Mouse (Mus musculus) embryonic facial prominence, embryonic 15.5 days (tissue): ENCODE results near the gene Trmt11. TPM values are rescaled to one million over a fixed set of nuclear protein-coding genes. Genes with fewer than 3 reads are reported as not detected.

Experiments used
- ATAC-seq: fragments of 200-750 bp; cut with Nextera tagmentation; 2 replicates; pipeline ENCODE4 v1.8.0; 2017; ENCODE audit warnings: low read depth, moderate TSS enrichment; ENCODE audit not compliant: insufficient number of reproducible peaks, low FRiP score, low TSS enrichment
- H3K27ac ChIP-seq: fragments of 300-500 bp; sonication (generic); replicated peaks from 2 replicates; pipeline ENCODE4 v1.5.1; 2015; ENCODE audit warnings: mild to moderate bottlenecking, inconsistent platforms
- H3K27me3 ChIP-seq: fragments of 300-500 bp; sonication (generic); 2 replicates; pipeline ENCODE4 v1.6.1; 2015; ENCODE audit warnings: inconsistent platforms
- H3K36me3 ChIP-seq: fragments of 300-500 bp; sonication (generic); 2 replicates; pipeline ENCODE4 v1.6.1; 2015; ENCODE audit warnings: mild to moderate bottlenecking, inconsistent platforms
- H3K4me1 ChIP-seq: fragments of 300-500 bp; sonication (generic); 2 replicates; pipeline ENCODE4 v1.6.1; 2015; ENCODE audit warnings: inconsistent platforms
- H3K4me2 ChIP-seq: fragments of 300-500 bp; sonication (generic); replicated peaks from 2 replicates; pipeline ENCODE4 v1.6.1; 2015; ENCODE audit warnings: mild to moderate bottlenecking, inconsistent platforms
- H3K4me3 ChIP-seq: fragments of 300-500 bp; sonication (generic); replicated peaks from 2 replicates; pipeline ENCODE4 v1.5.1; 2015; ENCODE audit warnings: mild to moderate bottlenecking, inconsistent platforms
- H3K9ac ChIP-seq: fragments of 300-500 bp; sonication (generic); 2 replicates; pipeline ENCODE4 v1.6.1; 2015; ENCODE audit warnings: inconsistent platforms
- H3K9me3 ChIP-seq: fragments of 300-500 bp; sonication (generic); replicated peaks from 2 replicates; pipeline ENCODE4 v1.6.1; 2016; ENCODE audit warnings: inconsistent platforms
- WGBS: fragments of 180-500 bp; shearing (Covaris S2); methylation state at CpG from one replicate; pipeline ENCODE4 v1.1.7; 2015; 5-methylcytosine and 5-hydroxymethylcytosine counted together
- polyA plus RNA-seq: library from polyadenylated mRNA; unstranded; fragments of >200 nt; fragmentation: Nextera tagmentation; extraction: Ambion mirVana; gene quantifications from 2 replicates; pipeline ENCODE4 v1.2.1, GENCODE M21; 2015

The Trmt11 gene
- polyA plus RNA-seq, 1 experiment from 2014 or later = 24.6 TPM

DNA sequence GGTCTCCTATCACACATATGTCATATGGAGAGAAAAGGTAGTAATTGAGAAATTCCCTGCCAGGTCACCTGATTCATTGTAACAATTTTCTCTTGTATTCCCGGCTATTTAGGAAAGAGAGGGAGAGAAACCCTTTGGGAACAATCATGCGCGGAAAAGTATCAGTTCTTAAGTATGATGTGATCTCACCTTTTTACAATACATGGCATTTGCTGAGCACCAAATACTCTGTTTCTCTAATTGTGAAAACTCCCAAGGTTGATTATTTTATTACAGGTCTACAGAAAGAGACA, 18.3 kb upstream of the Trmt11 start:
- Histone ChIP-seq H3K27ac (peak overlapping the region; percentile 97; the same call in 1 of the 2 replicates), H3K36me3 (no peaks in the 10 kb centered on the region), H3K9ac (0 out of 2 replicates have a peak overlapping the region, but pooled peaks have one; percentile 57), H3K4me3 (peak overlapping the region; percentile 62), H3K4me2 (peak overlapping the region; percentile 71), H3K9me3 (no peaks in the 10 kb centered on the region), H3K4me1 (0 out of 2 replicates have a peak, but pooled peaks cover 3% of the 10 kb centered on the region), H3K27me3 (no peaks in the 10 kb centered on the region)
- whole genome bisulfite sequencing = 39% methylated on average over 3 of the region's 3 CpGs
- ATAC-seq = no peak

DNA sequence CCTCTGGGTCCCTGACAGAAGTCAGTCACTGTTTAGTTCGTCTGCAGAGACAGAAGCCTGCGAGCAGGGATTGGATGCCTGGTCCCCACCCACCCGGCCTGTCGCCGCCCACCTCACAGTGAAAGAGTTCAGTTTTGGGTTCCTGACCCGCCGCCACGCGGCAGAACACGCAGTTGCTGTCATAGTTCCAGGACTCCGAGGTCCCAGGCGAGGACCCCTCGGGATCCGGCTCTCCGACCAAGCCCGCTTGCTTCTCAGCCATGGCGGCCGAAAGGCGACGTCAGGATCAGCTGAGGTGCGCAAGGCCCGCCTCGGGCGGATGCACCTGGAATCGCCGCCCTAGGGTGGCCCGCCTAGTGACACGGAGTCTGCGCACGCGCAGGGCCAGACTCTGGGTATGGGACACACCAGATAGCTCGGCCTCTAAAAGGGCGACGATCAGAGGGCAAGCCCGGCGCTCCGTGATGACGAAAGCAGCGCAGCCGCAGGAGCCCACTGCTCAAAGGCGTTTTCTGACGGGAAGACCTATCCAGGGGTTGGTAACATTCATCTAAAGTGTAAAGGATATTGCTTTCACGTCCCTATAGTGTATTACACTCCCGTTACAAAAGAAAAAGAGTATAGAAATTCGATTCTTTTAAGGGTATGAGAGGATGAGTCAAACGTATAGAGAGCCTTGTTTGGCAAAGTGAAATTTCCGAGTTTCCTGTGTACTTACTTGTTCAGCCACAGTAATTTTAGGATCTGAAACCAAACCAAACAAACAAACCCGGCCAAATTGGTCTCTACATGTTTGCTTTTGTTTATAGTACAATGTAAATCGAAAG, 17.8 kb upstream of the Trmt11 start:
- H3K36me3 ChIP-seq = no peaks in the 10 kb centered on the region
- 0 out of 2 replicates have a peak, but pooled peaks cover 3% of the 10 kb centered on the region for H3K4me1 ChIP-seq
- H3K4me3 ChIP-seq = peak overlapping the region; percentile 62
- H3K27me3 ChIP-seq = no peaks in the 10 kb centered on the region
- peak overlapping the region; percentile 71 for H3K4me2 ChIP-seq
- ATAC-seq = peak; percentile 100
- H3K27ac ChIP-seq = peak overlapping the region; percentile 97
- peak overlapping the region; percentile 57 for H3K9ac ChIP-seq
- under 1% methylated on average over 49 of the region's 49 CpGs for WGBS
- H3K9me3 ChIP-seq = no peaks in the 10 kb centered on the region

DNA sequence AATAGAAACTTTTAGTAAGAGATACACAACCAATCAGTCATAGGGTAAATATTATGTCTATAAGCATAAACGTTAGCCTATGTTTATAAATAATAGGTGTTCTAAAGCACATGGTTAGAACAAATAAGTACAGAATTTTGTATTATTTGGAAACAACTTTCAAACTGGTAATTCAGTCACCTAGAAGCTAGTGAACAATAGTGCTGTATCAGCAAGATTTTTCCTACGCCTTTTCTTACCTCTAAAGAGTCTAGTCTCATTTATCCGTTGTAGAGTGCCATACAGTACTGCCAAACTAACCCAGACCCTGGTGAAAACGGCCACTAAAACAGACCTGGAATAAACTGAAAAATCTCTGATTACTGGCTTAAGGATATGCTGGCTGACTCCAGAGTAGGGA, 12.5 kb upstream of the Trmt11 start:
- no peak overlapping the region for H3K9ac ChIP-seq
- no peaks in the 10 kb centered on the region for H3K9me3 ChIP-seq
- 83% methylated on average over 4 of the region's 4 CpGs for WGBS
- no peak overlapping the region for H3K4me2 ChIP-seq
- no peaks in the 10 kb centered on the region; the same call in 1 of the 2 replicates for H3K36me3 ChIP-seq
- H3K4me1 ChIP-seq = 0 out of 2 replicates have a peak, but pooled peaks cover 3% of the 10 kb centered on the region
- H3K4me3 ChIP-seq = no peak overlapping the region
- H3K27me3 ChIP-seq = no peaks in the 10 kb centered on the region
- no peak for ATAC-seq
- no peak overlapping the region for H3K27ac ChIP-seq

DNA sequence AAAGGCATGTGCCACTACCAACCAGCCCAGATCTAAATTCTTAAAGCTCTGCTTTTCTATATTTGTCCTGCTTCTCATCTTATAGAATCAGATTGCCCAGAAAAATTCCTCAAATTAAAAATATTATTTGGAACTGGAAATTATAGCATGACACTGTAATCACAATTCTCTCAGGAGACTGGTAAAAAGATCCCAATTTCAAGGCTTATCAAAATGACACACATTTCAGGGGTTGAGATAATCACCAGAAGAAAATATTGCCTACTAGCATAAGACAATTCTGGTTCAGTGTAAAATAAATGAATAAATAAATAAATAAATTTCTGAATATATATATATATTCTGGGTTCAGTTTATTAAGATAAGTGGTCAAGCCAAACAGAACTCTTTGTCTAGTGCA, 9.1 kb upstream of the Trmt11 start:
- no peaks in the 10 kb centered on the region for H3K9me3 ChIP-seq
- H3K9ac ChIP-seq = no peak overlapping the region
- H3K4me2 ChIP-seq = no peak overlapping the region
- no peak overlapping the region for H3K4me3 ChIP-seq
- no peaks in the 10 kb centered on the region for H3K27me3 ChIP-seq
- no peak for ATAC-seq
- no peak overlapping the region for H3K27ac ChIP-seq
- H3K4me1 ChIP-seq = no peaks in the 10 kb centered on the region
- no peaks in the 10 kb centered on the region; the same call in 1 of the 2 replicates for H3K36me3 ChIP-seq

DNA sequence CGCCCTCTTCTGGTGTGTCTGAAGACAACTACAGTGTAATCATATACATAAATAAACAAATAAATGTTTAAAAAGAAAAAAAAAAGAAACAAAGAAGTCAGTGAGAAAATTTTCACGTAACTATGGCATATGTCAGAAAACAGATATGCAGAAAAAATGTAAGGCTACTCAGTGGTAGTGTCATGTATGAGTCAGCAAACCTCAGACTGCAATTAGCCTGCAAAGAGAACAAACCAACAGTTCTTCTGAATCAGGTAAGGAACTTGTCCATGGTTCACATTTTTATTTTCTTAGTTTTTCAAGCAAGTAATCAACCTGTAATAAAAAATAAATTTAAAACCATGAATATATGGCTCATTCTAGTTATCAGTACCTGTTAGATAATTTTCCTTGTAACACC, 7.6 kb upstream of the Trmt11 start:
- Histone ChIP-seq H3K27me3 (no peaks in the 10 kb centered on the region), H3K4me1 (no peaks in the 10 kb centered on the region)

DNA sequence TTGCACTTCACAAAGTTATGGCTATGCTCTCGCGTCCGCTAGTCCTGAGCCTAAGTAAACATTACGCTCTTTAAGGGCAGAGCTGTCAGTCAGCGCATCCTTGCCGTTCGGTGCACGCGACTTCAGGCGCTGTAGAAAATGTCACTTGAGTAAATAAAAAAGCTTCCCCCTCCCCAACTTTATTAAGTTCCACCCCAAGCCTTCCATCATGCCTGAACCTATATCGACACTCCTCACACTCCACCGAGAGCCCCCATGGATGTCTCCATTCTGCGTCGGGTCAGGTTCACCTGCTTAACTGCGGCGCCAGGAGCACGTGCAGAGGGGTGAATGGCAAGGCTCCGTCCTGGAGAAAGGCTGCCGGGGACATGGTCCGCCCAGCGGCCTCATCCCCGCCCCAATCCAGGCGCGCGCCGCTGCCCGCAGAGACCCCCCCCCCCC, 435 bp downstream of the Trmt11 start:
- peak overlapping the region; percentile 74 for H3K9ac ChIP-seq
- H3K4me3 ChIP-seq = peak overlapping the region; percentile 78
- peaks cover 10% of the 10 kb centered on the region; the same call in 1 of the 2 replicates for H3K36me3 ChIP-seq
- 0% methylated on average over 21 of the region's 27 CpGs for WGBS
- H3K4me1 ChIP-seq = 0 out of 2 replicates have a peak, but pooled peaks cover 11% of the 10 kb centered on the region
- H3K4me2 ChIP-seq = peak overlapping the region; percentile 67
- no peaks in the 10 kb centered on the region for H3K9me3 ChIP-seq
- H3K27me3 ChIP-seq = no peaks in the 10 kb centered on the region
- H3K27ac ChIP-seq = peak overlapping the region; percentile 89
- peak; percentile 77 for ATAC-seq

More for the DNA sequence above, 7.6 kb upstream of the Trmt11 start:
- ATAC-seq = no peak
- no peaks in the 10 kb centered on the region; the same call in 1 of the 2 replicates for H3K36me3 ChIP-seq
- no peak overlapping the region for H3K4me2 ChIP-seq
- H3K9ac ChIP-seq = no peak overlapping the region
- no peak overlapping the region for H3K4me3 ChIP-seq
- WGBS = 62% methylated on average over 2 of the region's 2 CpGs
- H3K9me3 ChIP-seq = no peaks in the 10 kb centered on the region
- H3K27ac ChIP-seq = no peak overlapping the region

DNA sequence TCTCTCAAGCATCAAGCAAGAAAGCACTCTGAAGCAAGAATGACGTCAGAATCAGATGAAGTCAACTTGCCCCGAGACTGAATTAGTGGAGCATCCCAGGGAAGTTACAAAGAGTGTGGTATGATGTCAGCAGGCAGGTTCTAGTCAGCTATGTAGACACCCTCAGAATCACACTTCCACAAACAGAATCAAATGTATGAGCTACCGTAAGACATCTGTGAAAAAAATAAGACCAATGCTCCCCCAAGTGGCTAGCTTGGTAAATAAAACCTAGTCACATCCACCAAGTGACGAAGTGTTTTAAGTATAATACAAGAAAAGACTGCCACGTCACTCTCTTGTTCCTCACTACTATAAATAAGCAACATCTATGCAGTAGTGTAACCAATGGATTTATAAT, 13.5 kb downstream of the Trmt11 start:
- no peak overlapping the region for H3K27ac ChIP-seq
- H3K36me3 ChIP-seq = peaks cover 34% of the 10 kb centered on the region
- H3K9ac ChIP-seq = no peak overlapping the region
- ATAC-seq = no peak
- H3K27me3 ChIP-seq = no peaks in the 10 kb centered on the region
- H3K9me3 ChIP-seq = no peaks in the 10 kb centered on the region
- 67% methylated on average over 5 of the region's 5 CpGs for WGBS
- H3K4me2 ChIP-seq = no peak overlapping the region
- H3K4me3 ChIP-seq = no peak overlapping the region
- no peaks in the 10 kb centered on the region for H3K4me1 ChIP-seq

DNA sequence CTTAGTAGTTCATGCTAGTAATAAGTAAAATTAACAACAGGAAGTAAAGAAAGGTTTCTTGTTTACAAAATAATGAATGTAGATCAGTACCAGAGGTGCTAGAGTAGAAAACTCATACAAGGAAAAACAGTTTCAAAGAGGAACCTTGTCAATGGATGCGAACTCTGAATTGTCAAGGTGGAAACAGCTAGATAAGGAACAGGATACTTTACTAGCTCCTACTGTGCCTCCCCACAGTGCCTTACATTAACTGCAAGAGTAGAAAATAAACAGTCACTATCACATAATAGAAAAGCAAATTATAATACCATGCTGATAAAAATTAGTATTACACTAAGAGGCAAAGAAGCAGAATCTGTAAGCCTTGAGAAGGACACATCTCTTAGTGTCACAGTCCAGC, 14.9 kb downstream of the Trmt11 start:
- Histone ChIP-seq H3K4me3 (no peak overlapping the region), H3K27ac (no peak overlapping the region), H3K9ac (no peak overlapping the region), H3K36me3 (peaks cover 36% of the 10 kb centered on the region), H3K27me3 (no peaks in the 10 kb centered on the region), H3K4me1 (no peaks in the 10 kb centered on the region), H3K4me2 (no peak overlapping the region), H3K9me3 (no peaks in the 10 kb centered on the region)
- no peak for ATAC-seq
- 94% methylated on average over 1 of the region's 1 CpGs for WGBS

DNA sequence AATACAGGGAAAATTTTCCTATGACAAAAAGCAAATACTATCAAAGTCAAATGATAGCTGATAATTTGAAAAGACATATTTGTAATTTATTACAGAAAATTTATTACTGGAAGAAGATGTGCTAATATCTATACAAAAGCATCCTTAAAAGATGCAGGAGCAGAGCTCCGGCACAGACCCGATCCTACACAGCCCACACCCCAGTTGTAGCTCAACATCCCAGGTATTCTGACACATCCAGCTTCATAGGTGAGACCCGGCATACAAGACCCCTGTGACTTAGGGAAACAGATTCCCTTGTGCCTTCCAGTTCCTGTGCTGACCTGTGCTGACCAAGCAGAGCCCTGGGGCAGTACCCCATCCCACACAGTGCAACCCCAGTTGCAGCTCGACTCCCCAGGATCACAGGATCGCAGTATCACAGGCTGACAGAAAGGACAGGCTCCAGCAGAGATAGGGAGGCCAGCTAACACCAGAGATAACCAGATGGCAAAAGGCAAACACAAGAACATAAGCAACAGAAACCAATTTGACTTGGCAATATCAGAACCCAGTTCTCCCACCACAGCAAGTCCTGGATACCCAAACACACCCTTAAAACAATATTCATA, 22.8 kb downstream of the Trmt11 start:
- H3K27ac ChIP-seq = no peak overlapping the region
- no peaks in the 10 kb centered on the region for H3K9me3 ChIP-seq
- ATAC-seq = no peak

DNA sequence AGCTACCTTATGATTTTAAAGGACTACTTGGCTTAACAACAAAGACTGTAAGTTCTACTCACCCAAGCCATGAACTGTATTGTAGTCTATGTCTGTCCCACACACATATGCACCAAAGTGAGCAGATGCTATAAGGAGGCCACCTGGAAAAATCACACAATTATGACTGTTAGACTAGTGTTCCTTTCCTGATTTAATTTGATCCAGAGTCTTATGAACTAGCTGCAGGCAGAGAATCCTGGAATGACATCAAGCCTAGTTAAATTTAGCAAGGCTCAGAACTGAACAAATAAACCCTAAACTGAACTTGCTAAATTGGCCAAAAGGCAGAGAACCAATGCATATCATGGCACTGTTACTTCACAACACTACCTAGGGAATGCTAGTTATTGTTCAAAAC, 34.2 kb downstream of the Trmt11 start:
- Histone ChIP-seq H3K27ac (no peak overlapping the region), H3K9me3 (no peaks in the 10 kb centered on the region), H3K36me3 (peaks cover 14% of the 10 kb centered on the region; the same call in 1 of the 2 replicates), H3K9ac (no peak overlapping the region), H3K4me3 (no peak overlapping the region), H3K27me3 (no peaks in the 10 kb centered on the region), H3K4me1 (no peaks in the 10 kb centered on the region), H3K4me2 (no peak overlapping the region)
- ATAC-seq = no peak

More for the DNA sequence above, 22.8 kb downstream of the Trmt11 start:
- Histone ChIP-seq H3K4me3 (no peak overlapping the region), H3K4me1 (no peaks in the 10 kb centered on the region), H3K9ac (no peak overlapping the region), H3K36me3 (peaks cover 13% of the 10 kb centered on the region), H3K4me2 (no peak overlapping the region), H3K27me3 (no peaks in the 10 kb centered on the region)
- 93% methylated on average over 5 of the region's 5 CpGs for WGBS

DNA sequence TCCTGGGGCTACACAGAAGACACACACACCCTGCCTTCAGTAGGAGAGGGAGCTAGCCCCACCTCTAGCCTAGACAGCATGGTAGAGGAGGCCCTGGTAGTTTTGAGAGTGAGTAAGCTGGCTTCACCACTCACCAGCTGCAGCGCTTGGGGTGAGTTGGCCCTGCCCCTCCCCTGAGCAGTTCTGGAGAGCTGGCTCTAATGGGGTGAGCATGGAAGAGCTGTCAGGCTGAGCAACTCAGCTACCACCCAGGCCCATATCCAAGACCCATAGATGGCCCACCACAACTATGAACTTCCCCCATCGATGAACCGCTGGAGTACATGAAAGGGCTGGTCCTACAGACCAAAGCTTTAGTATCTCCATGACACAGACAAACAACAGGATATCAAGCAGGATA, 35.9 kb downstream of the Trmt11 start:
- Histone ChIP-seq H3K27me3 (no peaks in the 10 kb centered on the region), H3K4me1 (no peaks in the 10 kb centered on the region), H3K9ac (no peak overlapping the region), H3K4me3 (no peak overlapping the region), H3K27ac (no peak overlapping the region), H3K9me3 (no peaks in the 10 kb centered on the region), H3K4me2 (no peak overlapping the region), H3K36me3 (peaks cover 24% of the 10 kb centered on the region)
- ATAC-seq = no peak
- WGBS = 80% methylated on average over 3 of the region's 3 CpGs
